Mouse (Mus musculus) liver, embryonic 11.5 days (tissue): Measurements from ENCODE around the gene Gan. TPM values are rescaled to one million over a fixed set of nuclear protein-coding genes. Genes with fewer than 3 reads are reported as not detected.

Experiments used
- ATAC-seq: fragments of 200-750 bp; cut with Nextera tagmentation; replicated peaks from 2 replicates; pipeline ENCODE4 v1.8.0; 2017; ENCODE audit warnings: moderate number of reproducible peaks, mild to moderate bottlenecking, moderate TSS enrichment, moderate library complexity; ENCODE audit not compliant: low FRiP score
- DNase-seq: peaks from one replicate; pipeline ENCODE4 v3.0.0-alpha.2; 2017; ENCODE audit warnings: low spot score
- H3K27ac ChIP-seq: fragments of 300-500 bp; sonication (generic); 2 replicates; pipeline ENCODE4 v1.5.1; 2014; ENCODE audit warnings: mild to moderate bottlenecking, low read depth, low read length, control low read depth
- H3K27me3 ChIP-seq: fragments of 300-500 bp; sonication (generic); replicated peaks from 2 replicates; pipeline ENCODE4 v1.6.1; 2014; ENCODE audit warnings: low read length, mixed read lengths; ENCODE audit not compliant: control insufficient read depth, insufficient read depth
- H3K36me3 ChIP-seq: fragments of 300-500 bp; sonication (generic); 2 replicates; pipeline ENCODE4 v1.6.1; 2014; ENCODE audit warnings: mild to moderate bottlenecking, low read length, moderate library complexity, mixed read lengths; ENCODE audit not compliant: control insufficient read depth, insufficient read depth
- H3K4me1 ChIP-seq: fragments of 300-500 bp; sonication (generic); replicated peaks from 2 replicates; pipeline ENCODE4 v1.6.1; 2014; ENCODE audit warnings: low read length, mixed read lengths; ENCODE audit not compliant: control insufficient read depth, insufficient read depth
- H3K4me2 ChIP-seq: fragments of 300-500 bp; sonication (generic); 2 replicates; pipeline ENCODE4 v1.6.1; 2014; ENCODE audit warnings: mild to moderate bottlenecking, control low read depth, moderate library complexity
- H3K4me3 ChIP-seq: fragments of 300-500 bp; sonication (generic); 2 replicates; pipeline ENCODE4 v1.5.1; 2014; ENCODE audit warnings: low read depth, low read length, control low read depth
- H3K9ac ChIP-seq: fragments of 300-500 bp; sonication (generic); 2 replicates; pipeline ENCODE4 v1.6.1; 2014; ENCODE audit warnings: low read depth, low read length, control low read depth
- H3K9me3 ChIP-seq: fragments of 300-500 bp; sonication (generic); 2 replicates; pipeline ENCODE4 v1.6.1; 2016; ENCODE audit warnings: low read length, inconsistent platforms, mixed read lengths; ENCODE audit not compliant: control insufficient read depth
- WGBS: fragments of 180-500 bp; shearing (Covaris S2); extraction: QIAGEN DNeasy Blood & Tissue Kit; methylation state at CpG from one replicate; pipeline ENCODE4 v1.1.7; 2014; 5-methylcytosine and 5-hydroxymethylcytosine counted together
- polyA plus RNA-seq: library from polyadenylated mRNA; unstranded; fragments of >200 nt; fragmentation: Nextera tagmentation; extraction: Ambion mirVana; gene quantifications from 2 replicates; pipeline ENCODE4 v1.2.1, GENCODE M21; 2014

Gene Gan
- polyA plus RNA-seq: 2.0 and 2.1 TPM in 2 replicates

DNA sequence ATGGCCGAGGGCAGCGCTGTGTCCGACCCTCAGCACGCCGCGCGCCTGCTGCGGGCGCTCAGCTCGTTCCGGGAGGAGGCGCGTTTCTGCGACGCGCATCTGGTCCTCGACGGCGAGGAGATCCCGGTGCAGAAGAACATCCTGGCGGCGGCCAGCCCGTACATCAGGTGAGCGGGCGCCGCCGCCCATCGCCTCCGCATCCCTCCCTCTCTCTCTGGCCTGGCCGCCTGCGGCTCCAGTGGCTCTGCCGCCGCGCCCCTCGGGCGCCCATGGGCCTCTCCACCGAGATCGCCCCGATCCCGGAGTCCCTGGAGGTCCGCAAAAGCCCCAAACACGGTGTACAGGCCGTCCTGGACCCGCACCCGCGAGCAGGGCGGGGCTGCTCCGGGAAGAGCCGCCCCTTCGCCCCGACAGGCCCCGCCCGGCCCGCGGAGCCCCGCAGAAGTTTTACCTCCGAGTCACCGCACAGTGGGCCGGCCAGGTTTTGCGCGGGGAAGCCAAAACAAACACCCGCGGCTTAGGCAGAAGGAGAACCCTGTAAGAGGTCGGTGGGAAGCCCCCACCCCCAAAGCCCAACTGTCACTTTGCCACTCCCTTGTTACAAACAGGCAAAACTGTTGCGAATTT, at the start of gene Gan:
Gene Gan, plus strand, starts transcription at position 1 of the 627 bp plus-strand sequence.
- Histone ChIP-seq H3K27me3 (no peaks in the 10 kb centered on the region), H3K36me3 (no peaks in the 10 kb centered on the region), H3K9me3 (no peaks in the 10 kb centered on the region), H3K4me2 (peak within 1 kb of the TSS; percentile 96), H3K4me1 (peaks cover 20% of the 10 kb centered on the region), H3K4me3 (peak within 1 kb of the TSS; percentile 97), H3K9ac (peak within 1 kb of the TSS; percentile 92), H3K27ac (peak within 1 kb of the TSS; percentile 83)
- DNase-seq: peak; percentile 67
- WGBS: under 1% methylated on average over 60 of the region's 65 CpGs
- peak; percentile 74 for ATAC-seq

DNA sequence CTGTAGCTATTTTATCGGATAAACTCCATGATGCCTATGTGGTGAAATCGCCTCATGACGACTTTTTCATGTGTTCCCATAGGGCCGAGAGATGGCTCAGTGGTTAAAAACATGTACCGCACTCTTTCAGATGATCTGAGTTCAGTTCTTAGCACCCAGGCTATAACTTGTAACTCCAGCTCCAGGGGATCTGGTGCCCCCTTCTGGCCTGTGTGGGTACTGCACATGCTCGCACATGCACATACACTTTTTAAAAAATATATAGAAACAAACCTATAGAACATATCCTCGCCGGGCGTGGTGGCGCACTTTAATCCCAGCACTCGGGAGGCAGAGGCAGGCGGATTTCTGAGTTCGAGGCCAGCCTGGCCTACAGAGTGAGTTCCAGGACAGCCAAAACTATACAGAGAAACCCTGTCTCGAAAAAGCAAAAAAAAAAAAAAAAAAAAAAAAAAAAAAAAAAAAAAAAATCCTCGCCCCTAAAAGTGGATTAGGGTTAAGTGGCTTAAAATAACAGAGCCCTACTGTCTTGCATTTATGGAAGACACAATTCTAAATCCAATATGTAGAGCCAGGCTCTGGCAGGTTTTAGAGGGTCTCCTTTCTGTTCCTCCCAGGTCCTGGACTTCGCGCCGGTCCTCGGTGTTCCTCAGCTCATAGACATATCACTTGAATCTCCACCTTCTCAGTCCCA, 48.8 kb upstream of the Gan start:
- ATAC-seq (no peak), DNase-seq (no peak)
- Histone ChIP-seq H3K9ac (no peak overlapping the region), H3K4me3 (no peak overlapping the region), H3K27ac (no peak overlapping the region), H3K9me3 (peaks cover 4% of the 10 kb centered on the region; the same call in 1 of the 2 replicates), H3K27me3 (no peaks in the 10 kb centered on the region), H3K4me2 (no peak overlapping the region), H3K4me1 (no peaks in the 10 kb centered on the region; the same call in 1 of the 2 replicates), H3K36me3 (peaks cover 5% of the 10 kb centered on the region; the same call in 1 of the 2 replicates)
- WGBS: 90% methylated on average over 19 of the region's 19 CpGs

GRCm38 (mm10) chr8:117109801-117110390, 48.0 kb upstream of the Gan start:
- peak; percentile 56 for DNase-seq
- no peak overlapping the region for H3K27ac ChIP-seq
- H3K9ac ChIP-seq: no peak overlapping the region
- 51% methylated on average over 16 of the region's 16 CpGs for WGBS
- peaks cover 3% of the 10 kb centered on the region for H3K4me1 ChIP-seq
- H3K27me3 ChIP-seq: no peaks in the 10 kb centered on the region
- no peak for ATAC-seq
- H3K36me3 ChIP-seq: peaks cover 5% of the 10 kb centered on the region; the same call in 1 of the 2 replicates
- no peak overlapping the region for H3K4me3 ChIP-seq
- H3K4me2 ChIP-seq: no peak overlapping the region
- H3K9me3 ChIP-seq: peaks cover 4% of the 10 kb centered on the region; the same call in 1 of the 2 replicates

DNA sequence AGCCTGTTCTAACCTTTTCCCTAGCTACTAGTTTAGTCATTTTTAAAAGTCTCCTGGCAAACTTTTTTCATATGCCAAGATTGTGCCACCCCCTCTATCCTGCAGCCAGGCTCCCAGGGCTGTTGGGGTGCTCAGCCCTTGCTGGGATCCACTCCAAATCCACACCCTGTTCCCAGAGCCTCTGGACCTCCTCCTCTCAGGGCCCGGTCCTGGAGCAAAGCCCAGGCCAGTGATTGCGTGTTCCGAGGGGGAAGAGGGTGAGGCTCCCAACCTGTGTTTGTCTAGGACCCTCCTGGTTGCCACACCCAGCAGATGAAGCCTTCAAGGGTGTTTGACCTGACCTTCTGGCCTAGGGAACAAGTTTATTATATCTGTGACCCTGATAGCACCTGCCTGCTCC, 46.3 kb upstream of the Gan start:
- no peak for ATAC-seq
- WGBS: 78% methylated on average over 3 of the region's 3 CpGs
- Histone ChIP-seq H3K9ac (no peak overlapping the region), H3K36me3 (peaks cover 5% of the 10 kb centered on the region; the same call in 1 of the 2 replicates), H3K27me3 (no peaks in the 10 kb centered on the region), H3K9me3 (peaks cover 4% of the 10 kb centered on the region; the same call in 1 of the 2 replicates), H3K4me1 (peaks cover 15% of the 10 kb centered on the region), H3K4me3 (no peak overlapping the region), H3K4me2 (no peak overlapping the region), H3K27ac (no peak overlapping the region)
- DNase-seq: no peak

DNA sequence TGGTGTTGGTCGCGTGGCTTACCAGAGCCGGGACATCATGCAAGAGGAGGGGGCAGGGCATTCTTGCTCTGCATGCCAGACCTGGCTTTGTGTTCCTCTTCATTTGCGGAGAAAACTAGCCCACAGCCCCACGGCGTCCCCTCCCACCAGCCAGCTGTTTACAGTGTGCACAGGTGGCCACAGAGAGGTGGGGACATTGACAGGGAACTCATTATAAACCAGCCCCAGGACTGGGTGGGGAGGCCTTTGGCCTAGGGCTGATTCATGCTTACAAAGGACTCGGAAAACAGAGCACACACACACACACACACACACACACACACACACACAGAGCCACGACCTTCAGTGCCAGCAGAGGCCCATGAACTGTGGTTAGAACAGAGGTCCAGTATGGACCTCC, 45.7 kb upstream of the Gan start:
- Histone ChIP-seq H3K27me3 (no peaks in the 10 kb centered on the region), H3K4me3 (no peak overlapping the region), H3K4me2 (no peak overlapping the region), H3K4me1 (peaks cover 15% of the 10 kb centered on the region), H3K27ac (no peak overlapping the region), H3K36me3 (peaks cover 5% of the 10 kb centered on the region; the same call in 1 of the 2 replicates), H3K9me3 (peaks cover 4% of the 10 kb centered on the region; the same call in 1 of the 2 replicates), H3K9ac (no peak overlapping the region)
- ATAC-seq (no peak), DNase-seq (no peak)
- 55% methylated on average over 8 of the region's 8 CpGs for WGBS

GRCm38 (mm10) chr8:117115094-117115493, 42.8 kb upstream of the Gan start:
- DNase-seq (no peak), ATAC-seq (no peak)
- Histone ChIP-seq H3K27ac (no peak overlapping the region), H3K36me3 (no peaks in the 10 kb centered on the region), H3K9ac (no peak overlapping the region), H3K4me2 (peak overlapping the region; percentile 54), H3K27me3 (no peaks in the 10 kb centered on the region), H3K9me3 (no peaks in the 10 kb centered on the region), H3K4me1 (peaks cover 15% of the 10 kb centered on the region), H3K4me3 (no peak overlapping the region)
- 45% methylated on average over 6 of the region's 6 CpGs for WGBS

DNA sequence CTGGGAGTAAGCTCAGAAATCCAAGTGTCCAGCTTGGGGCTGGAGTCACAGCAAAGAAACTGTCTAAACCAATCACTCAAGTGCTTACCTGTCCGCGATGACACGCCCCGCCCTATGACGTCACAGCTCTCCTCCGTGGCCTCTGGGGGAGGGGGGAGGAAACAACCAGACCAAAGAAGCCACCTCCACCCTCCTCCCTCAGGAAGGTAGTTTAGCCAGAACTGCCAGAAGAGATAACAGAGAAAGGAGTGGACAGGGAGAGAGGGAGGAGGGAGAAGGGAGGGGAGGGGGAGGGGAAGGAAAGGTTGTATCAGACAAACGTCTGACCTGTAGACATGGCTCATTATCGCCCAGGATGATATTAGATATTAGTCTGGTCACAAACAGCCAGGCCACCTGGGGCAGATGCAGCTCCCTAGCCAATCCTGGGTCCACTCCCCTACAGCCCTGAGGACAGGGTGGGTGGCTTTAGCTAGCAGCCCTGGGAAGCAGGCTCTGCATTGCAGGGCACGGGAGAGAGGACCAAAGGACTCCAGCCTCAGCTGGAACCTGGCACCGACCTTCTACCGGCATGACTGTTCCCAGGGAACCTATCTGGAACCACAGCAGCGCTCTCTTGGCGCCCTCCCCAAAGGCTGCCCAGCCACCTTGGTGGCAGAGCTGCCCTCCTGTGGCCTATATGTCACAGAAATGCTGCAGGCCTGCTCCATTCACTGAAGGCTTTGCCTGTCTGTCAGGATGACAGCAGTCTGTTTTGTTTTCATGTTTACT, 42.1 kb upstream of the Gan start:
- Histone ChIP-seq H3K4me1 (peaks cover 15% of the 10 kb centered on the region), H3K27ac (no peak overlapping the region), H3K9ac (no peak overlapping the region), H3K36me3 (no peaks in the 10 kb centered on the region), H3K4me3 (0 out of 2 replicates have a peak overlapping the region, but pooled peaks have one; percentile 3), H3K27me3 (no peaks in the 10 kb centered on the region), H3K4me2 (peak overlapping the region; percentile 54), H3K9me3 (no peaks in the 10 kb centered on the region)
- ATAC-seq (peak; percentile 67), DNase-seq (no peak)
- WGBS: 12% methylated on average over 13 of the region's 13 CpGs

DNA sequence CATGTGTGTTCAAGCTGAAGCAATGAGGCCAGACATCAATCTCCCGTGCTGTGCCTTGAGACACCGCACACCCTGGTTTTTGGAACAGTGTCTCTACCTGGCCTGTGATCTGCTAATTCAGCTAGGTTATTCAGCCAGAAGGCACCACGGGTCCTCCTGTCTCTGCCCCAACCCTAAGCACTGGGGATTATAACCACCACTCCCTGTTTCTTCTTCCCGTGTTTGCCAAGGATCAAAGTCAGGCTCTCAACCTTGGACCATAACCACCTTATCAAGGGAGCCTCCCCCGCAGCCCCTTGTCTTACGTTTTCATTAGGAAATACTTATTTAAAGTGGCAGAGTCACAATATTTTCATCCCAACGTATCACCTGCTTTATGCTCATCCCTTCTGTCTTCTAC, 41.4 kb upstream of the Gan start:
- Histone ChIP-seq H3K9ac (no peak overlapping the region), H3K4me1 (peaks cover 15% of the 10 kb centered on the region), H3K9me3 (no peaks in the 10 kb centered on the region), H3K4me3 (no peak overlapping the region), H3K36me3 (no peaks in the 10 kb centered on the region), H3K4me2 (no peak overlapping the region), H3K27me3 (no peaks in the 10 kb centered on the region), H3K27ac (no peak overlapping the region)
- DNase-seq (no peak), ATAC-seq (no peak)
- 61% methylated on average over 7 of the region's 7 CpGs for WGBS
